Mouse (Mus musculus) small intestine, adult 2 months (tissue): ENCODE results near the gene Trpm4.

Source experiments
- CTCF ChIP-seq: fragments of 200-500 bp; IDR thresholded peaks from 2 replicates; pipeline ENCODE4 v1.5.1; 2012; ENCODE audit warnings: low read depth, mild to moderate bottlenecking, control low read depth, inconsistent platforms, low read length, moderate library complexity, mixed read lengths; ENCODE audit not compliant: insufficient replicate concordance, insufficient read length; ENCODE audit errors: extremely low read depth
- POLR2A ChIP-seq: fragments of 200-500 bp; IDR thresholded peaks from 2 replicates; pipeline ENCODE4 v1.6.1; 2012; ENCODE audit warnings: low read depth, mild to moderate bottlenecking, control low read depth, inconsistent platforms, low read length, moderate library complexity

GRCm38 (mm10) chr7:45323069-45323468, 10.5 kb downstream of the Trpm4 start:
- no peak for TF ChIP-seq CTCF
- no peak for TF ChIP-seq POLR2A
